Mouse (Mus musculus) liver, embryonic 16.5 days (tissue): ENCODE data around the gene Calm1. TPM values are rescaled to one million over a fixed set of nuclear protein-coding genes. Genes with fewer than 3 reads are reported as not detected.
"Not testable (repeated sequence)": the region's sequence is repeated elsewhere in the genome, so short reads cannot be mapped to it uniquely, and the experiment has no call there.

Experiments used
- ATAC-seq: fragments of 200-750 bp; cut with Nextera tagmentation; 2 replicates; pipeline ENCODE4 v1.8.0; 2017; ENCODE audit warnings: low read depth, mild to moderate bottlenecking, moderate number of reproducible peaks, moderate library complexity
- H3K27ac ChIP-seq: fragments of 300-500 bp; sonication (generic); 2 replicates; pipeline ENCODE4 v1.5.1; 2014; ENCODE audit warnings: mild to moderate bottlenecking, low read length
- H3K27me3 ChIP-seq: fragments of 300-500 bp; sonication (generic); 2 replicates; pipeline ENCODE4 v1.6.1; 2014; ENCODE audit warnings: low read depth, low read length, mixed read lengths; ENCODE audit not compliant: control insufficient read depth, insufficient read depth
- H3K36me3 ChIP-seq: fragments of 300-500 bp; sonication (generic); 2 replicates; pipeline ENCODE4 v1.6.1; 2014; ENCODE audit warnings: mild to moderate bottlenecking; ENCODE audit not compliant: control insufficient read depth, insufficient read depth
- H3K4me1 ChIP-seq: fragments of 300-500 bp; sonication (generic); 2 replicates; pipeline ENCODE4 v1.6.1; 2014; ENCODE audit warnings: low read depth, low read length, mixed read lengths; ENCODE audit not compliant: control insufficient read depth
- H3K4me2 ChIP-seq: fragments of 300-500 bp; sonication (generic); 2 replicates; pipeline ENCODE4 v1.6.1; 2014; ENCODE audit warnings: low read depth, low read length, mixed read lengths
- H3K4me3 ChIP-seq: fragments of 300-500 bp; sonication (generic); 2 replicates; pipeline ENCODE4 v1.5.1; 2014; ENCODE audit warnings: low read depth, mild to moderate bottlenecking, low read length
- H3K9ac ChIP-seq: fragments of 300-500 bp; sonication (generic); 2 replicates; pipeline ENCODE4 v1.6.1; 2014; ENCODE audit warnings: low read depth, low read length
- H3K9me3 ChIP-seq: fragments of 300-500 bp; sonication (generic); replicated peaks from 2 replicates; pipeline ENCODE4 v1.6.1; 2016; ENCODE audit warnings: low read length; ENCODE audit not compliant: control insufficient read depth
- WGBS: fragments of 180-500 bp; shearing (Covaris S2); extraction: QIAGEN DNeasy Blood & Tissue Kit; methylation state at CpG from one replicate; pipeline ENCODE4 v1.1.7; 2014; ENCODE audit not compliant: insufficient replicate concordance; 5-methylcytosine and 5-hydroxymethylcytosine counted together
- polyA plus RNA-seq: library from polyadenylated mRNA; unstranded; fragments of >200 nt; fragmentation: Nextera tagmentation; extraction: Ambion mirVana; gene quantifications from 2 replicates; pipeline ENCODE4 v1.2.1, GENCODE M21; 2015

The Calm1 gene
- polyA plus RNA-seq, 1 experiment from 2014 or later: 413 TPM

DNA sequence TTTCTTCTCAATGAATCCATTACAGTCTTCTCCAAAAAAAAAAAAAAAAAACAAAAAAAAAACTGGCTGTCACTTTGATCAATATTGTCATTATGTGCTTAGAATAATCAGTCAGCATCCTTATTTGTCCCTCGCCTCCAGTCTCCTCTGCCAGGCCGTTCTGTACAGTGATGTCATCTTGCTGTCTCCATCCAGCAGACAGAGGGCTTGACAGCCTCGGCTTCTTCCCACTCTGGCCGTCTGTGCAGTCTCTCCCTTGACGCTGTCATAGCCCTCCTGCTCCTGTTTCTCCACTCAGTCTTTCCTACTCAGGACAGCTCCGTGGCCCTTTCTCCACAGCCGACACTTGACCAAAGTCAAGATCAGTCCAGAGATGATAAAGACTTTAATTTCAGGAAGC is 26.8 kb upstream of the Calm1 start:
- no peak overlapping the region for H3K27ac ChIP-seq
- no peak overlapping the region for H3K4me2 ChIP-seq
- WGBS: 60% methylated on average over 7 of the region's 7 CpGs
- H3K4me3 ChIP-seq: no peak overlapping the region
- no peaks in the 10 kb centered on the region for H3K27me3 ChIP-seq
- ATAC-seq: no peak
- no peaks in the 10 kb centered on the region for H3K9me3 ChIP-seq
- H3K36me3 ChIP-seq: no peaks in the 10 kb centered on the region
- peaks cover 2% of the 10 kb centered on the region for H3K4me1 ChIP-seq
- H3K9ac ChIP-seq: no peak overlapping the region

GRCm38 (mm10) chr12:100176469-100177056 is 22.7 kb upstream of the Calm1 start:
- Histone ChIP-seq H3K4me2 (no peak overlapping the region), H3K4me3 (no peak overlapping the region), H3K9me3 (no peaks in the 10 kb centered on the region), H3K4me1 (no peaks in the 10 kb centered on the region), H3K9ac (no peak overlapping the region), H3K27me3 (no peaks in the 10 kb centered on the region), H3K27ac (no peak overlapping the region), H3K36me3 (no peaks in the 10 kb centered on the region)
- no peak for ATAC-seq
- WGBS: 62% methylated on average over 11 of the region's 11 CpGs

GRCm38 (mm10) chr12:100178898-100179440 is 20.3 kb upstream of the Calm1 start:
- WGBS: 60% methylated on average over 6 of the region's 6 CpGs
- H3K27me3 ChIP-seq: no peaks in the 10 kb centered on the region
- no peak overlapping the region for H3K4me2 ChIP-seq

DNA sequence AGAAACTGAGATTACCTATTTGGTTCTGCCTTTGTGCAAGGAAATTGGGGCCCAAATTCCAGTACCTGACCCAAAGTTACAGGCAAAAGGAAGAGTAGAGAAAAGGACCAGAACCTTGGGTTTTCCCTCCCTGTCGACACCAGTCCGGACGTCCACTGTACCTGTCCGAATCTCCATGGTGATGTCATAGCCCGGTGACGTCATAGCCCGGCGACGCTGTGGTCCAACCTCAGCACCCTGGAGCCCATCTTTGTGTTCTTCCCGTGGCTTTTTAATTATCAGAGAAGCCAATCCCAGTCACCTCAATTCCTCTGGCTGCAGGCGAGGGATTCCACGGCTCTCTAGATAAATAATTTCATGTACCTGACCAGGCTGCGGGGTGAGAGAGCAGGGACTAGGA is 18.4 kb upstream of the Calm1 start:
- Histone ChIP-seq H3K9ac (no peak overlapping the region), H3K27ac (no peak overlapping the region), H3K27me3 (no peaks in the 10 kb centered on the region), H3K4me1 (peaks cover 4% of the 10 kb centered on the region), H3K4me2 (no peak overlapping the region), H3K4me3 (no peak overlapping the region), H3K9me3 (no peaks in the 10 kb centered on the region), H3K36me3 (no peaks in the 10 kb centered on the region)
- ATAC-seq: no peak
- WGBS: 73% methylated on average over 13 of the region's 13 CpGs

More at GRCm38 (mm10) chr12:100178898-100179440, 20.3 kb upstream of the Calm1 start:
- no peak overlapping the region for H3K27ac ChIP-seq
- H3K4me3 ChIP-seq: no peak overlapping the region
- H3K9me3 ChIP-seq: no peaks in the 10 kb centered on the region
- no peaks in the 10 kb centered on the region for H3K4me1 ChIP-seq
- ATAC-seq: no peak
- H3K9ac ChIP-seq: no peak overlapping the region
- no peaks in the 10 kb centered on the region for H3K36me3 ChIP-seq

DNA sequence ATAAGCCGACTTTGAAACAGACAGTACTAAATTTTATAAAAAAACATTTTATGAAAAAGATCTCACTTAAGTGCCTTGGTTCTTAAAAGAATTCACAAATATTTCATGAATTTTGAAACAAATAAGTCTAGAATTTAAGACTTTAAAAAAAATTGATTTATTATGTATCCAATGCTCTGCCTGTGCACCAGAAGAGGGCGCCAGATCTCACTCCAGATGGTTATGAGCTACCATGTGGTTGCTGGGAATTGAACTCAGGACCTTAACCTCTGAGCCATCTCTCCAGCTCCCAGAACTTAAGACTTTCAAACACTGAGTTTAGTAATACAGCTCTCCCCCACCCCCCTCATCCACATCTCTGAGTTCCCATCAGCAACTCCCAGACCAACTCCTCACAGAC is 16.6 kb upstream of the Calm1 start:
- H3K4me3 ChIP-seq: no peak overlapping the region
- no peak overlapping the region for H3K9ac ChIP-seq
- peaks cover 14% of the 10 kb centered on the region for H3K4me1 ChIP-seq
- no peaks in the 10 kb centered on the region for H3K9me3 ChIP-seq
- H3K27ac ChIP-seq: no peak overlapping the region
- H3K36me3 ChIP-seq: no peaks in the 10 kb centered on the region
- 70% methylated on average over 2 of the region's 2 CpGs for WGBS
- no peaks in the 10 kb centered on the region for H3K27me3 ChIP-seq
- ATAC-seq: no peak
- no peak overlapping the region for H3K4me2 ChIP-seq

GRCm38 (mm10) chr12:100183970-100184369 is 15.3 kb upstream of the Calm1 start:
- Histone ChIP-seq H3K4me3 (no peak overlapping the region), H3K9me3 (no peaks in the 10 kb centered on the region), H3K9ac (no peak overlapping the region), H3K27me3 (no peaks in the 10 kb centered on the region), H3K4me1 (peaks cover 21% of the 10 kb centered on the region), H3K36me3 (no peaks in the 10 kb centered on the region), H3K27ac (0 out of 2 replicates have a peak overlapping the region, but pooled peaks have one; percentile 35), H3K4me2 (no peak overlapping the region)
- no peak for ATAC-seq
- WGBS: 29% methylated on average over 5 of the region's 5 CpGs

- H3K4me1 ChIP-seq: peaks cover 21% of the 10 kb centered on the region
- not testable (repeated sequence) for H3K9ac ChIP-seq, H3K36me3 ChIP-seq, ATAC-seq, H3K27ac ChIP-seq, H3K4me2 ChIP-seq, H3K4me3 ChIP-seq, H3K27me3 ChIP-seq, H3K9me3 ChIP-seq
- 78% methylated on average over 2 of the region's 2 CpGs for WGBS
These were observed 14.3 kb upstream of the Calm1 start for GRCm38 (mm10) chr12:100184976-100185375.

- Histone ChIP-seq H3K9me3 (no peaks in the 10 kb centered on the region), H3K9ac (no peak overlapping the region), H3K4me2 (peak overlapping the region; percentile 30; the same call in 1 of the 2 replicates), H3K4me3 (no peak overlapping the region), H3K36me3 (no peaks in the 10 kb centered on the region), H3K27me3 (no peaks in the 10 kb centered on the region), H3K4me1 (peaks cover 21% of the 10 kb centered on the region), H3K27ac (0 out of 2 replicates have a peak overlapping the region, but pooled peaks have one; percentile 23)
- 23% methylated on average over 7 of the region's 7 CpGs for WGBS
- no peak for ATAC-seq
These were observed 13.3 kb upstream of the Calm1 start for GRCm38 (mm10) chr12:100185897-100186296.

- 24% methylated on average over 6 of the region's 6 CpGs for WGBS
- no peak for ATAC-seq
- Histone ChIP-seq H3K4me2 (peak overlapping the region; percentile 100), H3K27me3 (no peaks in the 10 kb centered on the region), H3K27ac (peak overlapping the region; percentile 94), H3K4me1 (peaks cover 21% of the 10 kb centered on the region), H3K36me3 (no peaks in the 10 kb centered on the region), H3K9me3 (no peaks in the 10 kb centered on the region), H3K4me3 (peak overlapping the region; percentile 86), H3K9ac (peak overlapping the region; percentile 86)
These were observed 12.9 kb upstream of the Calm1 start for GRCm38 (mm10) chr12:100186376-100186775.
